Mouse (Mus musculus): ENCODE data around the gene 4930544D05Rik. TPM values are rescaled to one million over a fixed set of nuclear protein-coding genes. Genes with fewer than 3 reads are reported as not detected.

Gene 4930544D05Rik
- polyA plus RNA-seq, 1 experiment from 2014 or later = not detected

DNA sequence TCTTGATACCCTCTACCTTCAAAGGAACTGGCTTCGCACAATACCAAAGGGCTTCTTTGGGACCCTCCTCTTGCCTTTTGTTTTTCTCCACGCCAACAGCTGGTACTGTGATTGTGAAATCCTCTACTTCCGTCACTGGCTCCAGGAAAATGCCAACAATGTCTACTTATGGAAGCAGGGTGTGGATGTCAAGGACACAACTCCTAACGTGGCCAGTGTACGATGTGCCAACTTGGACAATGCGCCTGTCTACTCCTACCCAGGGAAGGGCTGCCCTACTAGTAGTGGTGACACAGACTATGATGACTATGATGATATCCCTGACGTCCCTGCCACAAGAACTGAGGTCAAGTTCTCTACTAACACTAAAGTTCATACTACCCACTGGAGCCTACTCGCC, 24.3 kb downstream of the 4930544D05Rik start:
- H3K27me3 ChIP-seq (replicated peaks; ENCODE audit: control insufficient read depth, insufficient read depth, low read length) = no peaks in the 10 kb centered on the region
- no peak for TF ChIP-seq CTCF (IDR thresholded peaks at IDR 0.05; ENCODE audit: low read depth)
- WGBS = 76% methylated on average over 8 of the region's 8 CpGs
- H3K4me3 ChIP-seq (ENCODE audit: low read depth, low read length) = no peak overlapping the region
- peaks cover 13% of the 10 kb centered on the region for H3K36me3 ChIP-seq (ENCODE audit: control insufficient read depth, insufficient read depth)
- H3K9me3 ChIP-seq (ENCODE audit: control insufficient read depth) = no peaks in the 10 kb centered on the region
- no peak overlapping the region for H3K9ac ChIP-seq (ENCODE audit: low read depth, low read length)
- H3K4me1 ChIP-seq (replicated peaks; ENCODE audit: control insufficient read depth, insufficient read depth, low read length) = no peaks in the 10 kb centered on the region
- no peak overlapping the region for H3K4me2 ChIP-seq (replicated peaks; ENCODE audit: low read depth)
- H3K27ac ChIP-seq (ENCODE audit: low read depth, low read length) = no peak overlapping the region
- no peak for ATAC-seq

DNA sequence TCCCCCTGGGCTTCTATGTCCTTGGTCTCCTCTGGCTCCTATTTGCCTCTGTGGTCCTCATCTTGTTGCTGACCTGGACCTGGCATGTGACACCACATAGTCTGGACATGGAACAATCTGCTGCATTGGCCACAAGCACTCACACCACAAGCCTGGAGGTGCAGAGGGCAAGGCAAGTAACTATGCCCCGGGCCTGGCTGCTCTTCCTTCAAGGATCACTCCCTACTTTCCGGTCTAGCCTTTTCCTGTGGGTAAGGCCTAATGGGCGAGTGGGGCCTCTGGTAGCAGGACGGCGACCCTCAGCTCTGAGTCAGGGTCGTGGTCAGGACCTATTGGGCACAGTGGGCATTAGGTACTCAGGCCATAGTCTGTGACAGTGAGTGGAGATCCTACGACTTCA, 25.6 kb downstream of the 4930544D05Rik start:
- H3K4me1 ChIP-seq (replicated peaks; ENCODE audit: control insufficient read depth, insufficient read depth, low read length) = peaks cover 3% of the 10 kb centered on the region; the same call in 1 of the 2 replicates
- H3K4me2 ChIP-seq (replicated peaks; ENCODE audit: low read depth) = no peak overlapping the region
- WGBS = 83% methylated on average over 7 of the region's 7 CpGs
- no peak for ATAC-seq
- H3K9me3 ChIP-seq (ENCODE audit: control insufficient read depth) = no peaks in the 10 kb centered on the region
- no peak overlapping the region for H3K4me3 ChIP-seq (ENCODE audit: low read depth, low read length)
- no peak overlapping the region for H3K9ac ChIP-seq (ENCODE audit: low read depth, low read length)
- no peaks in the 10 kb centered on the region for H3K27me3 ChIP-seq (replicated peaks; ENCODE audit: control insufficient read depth, insufficient read depth, low read length)
- peaks cover 15% of the 10 kb centered on the region for H3K36me3 ChIP-seq (ENCODE audit: control insufficient read depth, insufficient read depth)
- H3K27ac ChIP-seq (ENCODE audit: low read depth, low read length) = no peak overlapping the region
- TF ChIP-seq CTCF (IDR thresholded peaks at IDR 0.05; ENCODE audit: low read depth) = no peak

GRCm38 (mm10) chr11:70643051-70643450, 27.4 kb downstream of the 4930544D05Rik start:
- H3K4me2 ChIP-seq (replicated peaks; ENCODE audit: low read depth) = no peak overlapping the region
- peaks cover 3% of the 10 kb centered on the region; the same call in 1 of the 2 replicates for H3K4me1 ChIP-seq (replicated peaks; ENCODE audit: control insufficient read depth, insufficient read depth, low read length)
- TF ChIP-seq CTCF (IDR thresholded peaks at IDR 0.05; ENCODE audit: low read depth) = no peak
- no peak overlapping the region for H3K4me3 ChIP-seq (ENCODE audit: low read depth, low read length)
- H3K27me3 ChIP-seq (replicated peaks; ENCODE audit: control insufficient read depth, insufficient read depth, low read length) = no peaks in the 10 kb centered on the region
- H3K36me3 ChIP-seq (ENCODE audit: control insufficient read depth, insufficient read depth) = peaks cover 15% of the 10 kb centered on the region
- no peak for ATAC-seq
- no peak overlapping the region for H3K9ac ChIP-seq (ENCODE audit: low read depth, low read length)
- H3K27ac ChIP-seq (ENCODE audit: low read depth, low read length) = no peak overlapping the region
- 93% methylated on average over 6 of the region's 6 CpGs for WGBS
- no peaks in the 10 kb centered on the region for H3K9me3 ChIP-seq (ENCODE audit: control insufficient read depth)

DNA sequence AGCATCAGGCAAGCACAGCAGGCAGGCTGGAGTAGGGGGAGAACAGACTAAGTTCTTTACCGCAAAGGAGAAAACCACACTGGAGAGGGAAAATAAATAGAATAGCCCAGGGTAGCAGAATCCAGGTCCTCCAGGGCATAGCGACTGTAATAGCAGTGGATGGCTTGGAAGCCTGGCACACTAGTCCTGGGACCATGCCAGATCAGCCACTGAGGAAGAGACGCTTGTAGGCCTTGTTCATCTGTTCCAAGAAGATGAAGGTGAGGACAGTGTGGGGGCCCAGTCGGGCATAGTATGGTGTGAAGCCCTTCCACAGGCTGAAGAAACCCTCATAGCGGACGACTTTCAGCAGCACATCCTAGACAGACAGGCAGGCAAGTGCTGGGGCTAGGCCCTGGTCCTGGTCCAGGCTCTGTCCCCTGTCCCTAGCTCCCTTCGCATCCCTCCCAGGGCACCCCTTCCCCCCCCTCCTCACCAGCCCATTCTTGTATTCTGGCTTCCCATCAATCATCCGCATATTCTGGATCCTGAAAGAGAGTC, 29.0 kb downstream of the 4930544D05Rik start:
- H3K9me3 ChIP-seq (ENCODE audit: control insufficient read depth) = no peaks in the 10 kb centered on the region
- peaks cover 15% of the 10 kb centered on the region for H3K36me3 ChIP-seq (ENCODE audit: control insufficient read depth, insufficient read depth)
- H3K27ac ChIP-seq (ENCODE audit: low read depth, low read length) = no peak overlapping the region; the same call in 1 of the 2 replicates
- H3K9ac ChIP-seq (ENCODE audit: low read depth, low read length) = 0 out of 2 replicates have a peak overlapping the region, but pooled peaks have one; percentile 11
- 95% methylated on average over 8 of the region's 8 CpGs for WGBS
- H3K4me1 ChIP-seq (replicated peaks; ENCODE audit: control insufficient read depth, insufficient read depth, low read length) = peaks cover 3% of the 10 kb centered on the region; the same call in 1 of the 2 replicates
- no peak overlapping the region for H3K4me2 ChIP-seq (replicated peaks; ENCODE audit: low read depth)
- H3K27me3 ChIP-seq (replicated peaks; ENCODE audit: control insufficient read depth, insufficient read depth, low read length) = no peaks in the 10 kb centered on the region
- H3K4me3 ChIP-seq (ENCODE audit: low read depth, low read length) = no peak overlapping the region
- no peak for TF ChIP-seq CTCF (IDR thresholded peaks at IDR 0.05; ENCODE audit: low read depth)
- no peak for ATAC-seq

- no peaks in the 10 kb centered on the region for H3K9me3 ChIP-seq (ENCODE audit: control insufficient read depth)
- H3K4me3 ChIP-seq (ENCODE audit: low read depth, low read length) = peak overlapping the region; percentile 77
- H3K27ac ChIP-seq (ENCODE audit: low read depth, low read length) = peak overlapping the region; percentile 98; the same call in 1 of the 2 replicates
- no peak for ATAC-seq
- H3K9ac ChIP-seq (ENCODE audit: low read depth, low read length) = peak overlapping the region; percentile 78
- peaks cover 23% of the 10 kb centered on the region for H3K36me3 ChIP-seq (ENCODE audit: control insufficient read depth, insufficient read depth)
- peaks cover 5% of the 10 kb centered on the region; the same call in 1 of the 2 replicates for H3K4me1 ChIP-seq (replicated peaks; ENCODE audit: control insufficient read depth, insufficient read depth, low read length)
- 85% methylated on average over 12 of the region's 12 CpGs for WGBS
- H3K4me2 ChIP-seq (replicated peaks; ENCODE audit: low read depth) = peak overlapping the region; percentile 91
- no peak for TF ChIP-seq CTCF (IDR thresholded peaks at IDR 0.05; ENCODE audit: low read depth)
- no peaks in the 10 kb centered on the region for H3K27me3 ChIP-seq (replicated peaks; ENCODE audit: control insufficient read depth, insufficient read depth, low read length)
Observed at GRCm38 (mm10) chr11:70645461-70646258, 30.0 kb downstream of the 4930544D05Rik start.

- H3K36me3 ChIP-seq (ENCODE audit: control insufficient read depth, insufficient read depth) = peaks cover 28% of the 10 kb centered on the region
- H3K9me3 ChIP-seq (ENCODE audit: control insufficient read depth) = no peaks in the 10 kb centered on the region
- peak overlapping the region; percentile 78 for H3K9ac ChIP-seq (ENCODE audit: low read depth, low read length)
- H3K27ac ChIP-seq (ENCODE audit: low read depth, low read length) = peak overlapping the region; percentile 98
- H3K4me2 ChIP-seq (replicated peaks; ENCODE audit: low read depth) = peak overlapping the region; percentile 91
- H3K4me3 ChIP-seq (ENCODE audit: low read depth, low read length) = peak overlapping the region; percentile 77
- peaks cover 8% of the 10 kb centered on the region; the same call in 1 of the 2 replicates for H3K4me1 ChIP-seq (replicated peaks; ENCODE audit: control insufficient read depth, insufficient read depth, low read length)
- TF ChIP-seq CTCF (IDR thresholded peaks at IDR 0.05; ENCODE audit: low read depth) = no peak
- H3K27me3 ChIP-seq (replicated peaks; ENCODE audit: control insufficient read depth, insufficient read depth, low read length) = no peaks in the 10 kb centered on the region
- WGBS = 8% methylated on average over 3 of the region's 3 CpGs
- peak; percentile 3; the same call in 1 of the 2 replicates for ATAC-seq
Observed at GRCm38 (mm10) chr11:70646259-70646555, 30.6 kb downstream of the 4930544D05Rik start.

All from intestine, postnatal 0 days (tissue).